Mouse (Mus musculus) lung, postnatal 4 days (tissue): Measurements from ENCODE around the gene Ccdc9.
A peak's percentile ranks its signal among the peaks of the same experiment; 100 is the strongest.
"Not testable (repeated sequence)": the region's sequence is repeated elsewhere in the genome, so short reads cannot be mapped to it uniquely, and the experiment has no call there.

Experiments
- DNase-seq, 2 experiments: peaks; one replicate each; pipeline ENCODE4 v3.0.0; 2021

Gene Ccdc9

DNA sequence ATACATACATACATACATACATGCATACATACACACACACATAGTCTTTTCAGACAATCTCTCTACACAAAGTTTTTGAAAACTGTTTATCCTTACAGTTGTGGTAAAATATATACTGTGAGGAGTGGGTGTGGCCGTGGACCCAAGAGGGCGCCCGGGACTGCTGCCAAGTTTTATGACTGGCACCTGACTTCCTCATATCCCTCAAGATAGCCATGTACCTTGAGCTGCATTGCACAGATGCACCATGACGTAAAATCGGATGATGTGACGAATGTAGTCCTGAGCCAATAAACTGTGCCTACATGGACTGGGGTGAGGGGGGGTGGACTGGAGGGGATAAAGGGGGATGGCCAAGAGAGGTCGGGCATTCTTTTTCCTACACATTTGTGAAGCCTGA lies 20.0 kb downstream of the Ccdc9 start:
- DNase-seq: not testable (repeated sequence)

DNA sequence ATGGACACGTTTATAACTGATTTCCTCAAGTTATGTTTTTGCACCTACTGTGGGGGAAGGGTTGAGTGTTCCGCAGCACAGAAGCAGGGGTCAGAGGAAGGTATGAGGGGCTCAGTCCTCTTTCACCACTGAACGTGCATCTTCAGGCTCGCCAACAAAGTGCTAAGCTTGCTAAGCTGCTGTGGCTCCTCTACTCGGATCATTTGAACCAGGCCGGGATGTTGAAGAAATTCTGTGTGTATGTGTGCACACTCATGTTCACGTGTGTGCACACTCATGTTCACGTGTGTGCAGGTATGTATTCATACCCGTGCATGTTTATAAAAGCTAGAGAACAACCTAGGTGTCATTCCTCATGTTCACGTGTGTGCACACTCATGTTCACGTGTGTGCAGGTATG lies 20.7 kb downstream of the Ccdc9 start:
- no peak for DNase-seq

DNA sequence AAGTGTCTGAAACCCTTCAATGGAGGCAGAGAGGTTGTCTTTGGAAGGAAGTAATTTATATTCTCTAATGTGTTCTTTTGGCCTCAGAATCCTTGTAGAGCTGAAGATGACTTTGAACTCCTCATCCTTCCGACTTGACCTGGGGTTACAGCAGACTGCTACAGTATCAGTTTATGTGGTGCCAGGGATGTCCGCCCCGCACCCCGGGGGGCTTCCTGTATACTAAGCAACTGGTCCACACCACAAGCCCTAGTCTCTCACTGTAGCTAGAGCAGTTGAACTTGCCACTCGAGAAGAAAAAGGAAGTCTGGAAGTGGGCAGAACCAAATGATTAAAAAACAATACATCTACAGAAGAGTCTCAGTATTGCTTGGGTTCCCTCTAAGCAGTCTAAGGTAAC lies 22.8 kb downstream of the Ccdc9 start:
- DNase-seq: no peak

DNA sequence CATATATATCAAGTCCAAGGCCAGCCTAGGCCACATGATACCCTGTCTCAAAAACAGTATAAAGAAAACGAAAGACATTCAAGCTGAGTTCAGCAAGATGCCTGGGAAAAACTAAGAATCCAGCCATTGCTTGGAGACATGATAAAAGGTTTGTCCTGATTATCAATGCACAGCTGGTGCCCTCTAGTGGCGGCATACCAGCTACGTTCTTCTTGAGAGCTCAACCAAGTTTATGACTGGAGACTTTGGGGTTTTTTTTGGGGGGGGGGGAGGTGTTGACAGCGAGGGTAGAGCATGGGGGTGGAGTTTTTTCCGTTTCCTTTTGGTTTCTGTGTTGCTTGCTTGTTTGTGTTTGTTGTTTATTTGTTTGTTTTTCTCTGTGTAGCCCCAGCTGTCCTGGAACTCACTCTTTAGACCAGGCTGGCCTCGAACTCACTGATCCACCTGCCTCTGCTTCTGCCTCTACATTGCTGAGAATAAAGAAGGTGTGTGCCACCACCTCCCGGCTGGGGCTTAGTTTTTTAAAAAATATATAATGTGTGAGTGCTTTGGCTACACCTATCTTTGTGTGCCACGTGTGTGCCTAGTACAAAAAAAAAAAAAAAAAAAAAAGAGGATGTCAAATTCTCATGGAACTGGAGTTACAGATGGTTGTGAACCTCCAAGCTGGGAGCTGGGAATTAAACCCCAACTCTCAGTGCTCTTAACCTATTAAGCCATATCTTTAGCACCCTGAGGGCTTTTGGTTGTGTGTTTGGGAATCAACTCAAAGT lies 23.4 kb downstream of the Ccdc9 start:
- peak; percentile 69 to 83 for DNase-seq

DNA sequence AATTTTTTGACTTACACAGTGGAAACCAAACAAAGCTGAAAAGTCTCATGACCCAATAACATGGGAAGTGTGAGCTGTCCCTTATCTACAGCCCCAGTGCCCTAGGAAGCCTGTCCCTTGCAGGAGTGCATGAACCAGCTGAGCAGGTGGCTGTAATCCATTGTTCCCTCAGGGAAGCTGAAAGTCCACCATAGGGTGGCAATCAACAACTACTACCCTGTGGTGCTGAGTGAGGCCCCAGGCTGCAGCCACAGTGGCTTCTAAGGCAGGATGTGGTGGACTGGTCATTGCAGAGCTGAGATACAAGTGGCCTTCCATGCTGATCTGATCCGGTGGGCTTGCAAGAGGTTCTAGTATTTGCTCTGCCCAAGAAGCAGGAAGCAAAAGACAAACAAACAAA lies 25.5 kb downstream of the Ccdc9 start:
- no peak for DNase-seq

DNA sequence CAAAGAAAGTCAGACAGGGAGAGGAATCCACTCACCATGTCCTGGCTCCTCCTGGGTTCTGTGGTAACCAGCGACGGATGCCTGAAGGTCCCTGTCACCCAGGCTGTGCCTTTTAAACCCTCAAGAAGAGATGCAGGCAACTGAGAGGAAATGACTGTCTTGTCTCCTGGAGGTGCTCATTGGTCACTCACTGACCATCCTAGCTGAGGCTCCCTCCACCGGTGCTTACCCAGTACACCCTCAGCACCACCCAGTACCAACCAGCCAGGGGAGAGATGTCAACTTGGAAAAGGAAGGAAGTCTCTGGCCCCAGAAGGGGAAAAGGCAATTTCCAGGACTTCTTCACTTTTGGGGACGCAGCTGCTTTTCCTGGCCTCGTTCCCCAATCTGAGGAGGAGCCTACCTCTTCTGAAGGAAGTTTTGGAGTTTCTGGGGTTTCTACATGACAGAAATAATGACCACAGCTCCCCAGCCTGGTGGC lies 27.4 kb downstream of the Ccdc9 start, which contains the start of gene C5ar1:
TSS of gene C5ar1 (minus strand) at position 431 of the 481 bp plus-strand sequence.
- no peak for DNase-seq

DNA sequence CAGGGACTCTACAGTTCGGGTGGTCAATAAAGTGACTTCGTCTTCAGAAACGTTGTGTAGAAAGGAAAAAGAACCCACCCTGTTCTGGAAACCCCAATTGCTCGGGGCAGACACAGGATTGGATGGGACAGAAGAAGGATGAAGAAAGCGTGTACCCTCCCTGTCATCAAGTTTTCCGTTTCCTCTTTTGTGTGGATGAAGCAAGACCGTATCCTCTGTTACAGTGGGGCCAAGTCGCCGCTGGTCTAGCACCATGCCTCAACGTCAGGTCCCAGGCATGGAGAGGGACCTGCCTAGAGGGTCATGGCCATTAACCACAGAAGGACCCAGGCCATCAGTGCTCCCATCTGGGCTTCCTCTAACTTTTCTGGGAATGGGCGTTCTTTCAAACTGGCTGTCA lies 28.8 kb downstream of the Ccdc9 start:
- DNase-seq: peak in 1 of 2 experiments; percentile 54

DNA sequence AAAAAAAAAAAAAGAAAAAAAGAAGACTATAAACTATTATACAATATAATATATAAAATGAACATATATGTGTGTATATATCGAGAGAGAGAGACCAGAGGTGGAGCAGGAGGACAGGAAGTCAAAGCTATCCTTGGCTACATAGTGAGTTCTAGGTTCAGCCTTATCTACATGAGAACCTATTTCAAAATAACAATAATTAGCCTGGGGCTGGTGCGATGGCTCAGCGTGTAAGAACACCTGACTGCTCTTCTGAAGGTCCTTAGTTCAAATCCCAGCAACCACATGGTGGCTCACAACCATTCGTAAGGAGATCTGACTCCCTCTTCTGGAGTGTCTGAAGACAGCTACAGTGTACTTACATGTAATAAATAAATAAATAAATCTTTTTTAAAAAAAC lies 30.6 kb downstream of the Ccdc9 start:
- DNase-seq: not testable (repeated sequence)

DNA sequence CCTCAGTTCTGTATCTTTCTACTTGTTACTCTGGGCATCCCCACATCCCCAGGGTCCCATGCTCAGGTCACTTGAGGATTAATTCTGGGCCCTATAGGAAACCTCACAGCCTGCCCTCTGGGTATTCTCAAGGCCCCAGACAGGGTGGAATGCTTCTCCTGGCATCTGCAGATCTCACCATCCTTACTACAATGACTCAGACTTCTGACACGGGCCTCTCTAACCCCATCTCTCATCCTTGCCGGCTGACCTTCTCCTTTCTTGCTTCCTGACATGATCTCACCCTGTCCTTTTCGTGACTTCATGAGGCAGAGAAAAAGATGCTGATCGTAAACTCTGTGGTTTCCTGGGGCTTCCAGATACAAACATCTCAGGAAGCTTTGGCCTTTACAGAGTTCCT lies 32.4 kb downstream of the Ccdc9 start:
- no peak for DNase-seq

DNA sequence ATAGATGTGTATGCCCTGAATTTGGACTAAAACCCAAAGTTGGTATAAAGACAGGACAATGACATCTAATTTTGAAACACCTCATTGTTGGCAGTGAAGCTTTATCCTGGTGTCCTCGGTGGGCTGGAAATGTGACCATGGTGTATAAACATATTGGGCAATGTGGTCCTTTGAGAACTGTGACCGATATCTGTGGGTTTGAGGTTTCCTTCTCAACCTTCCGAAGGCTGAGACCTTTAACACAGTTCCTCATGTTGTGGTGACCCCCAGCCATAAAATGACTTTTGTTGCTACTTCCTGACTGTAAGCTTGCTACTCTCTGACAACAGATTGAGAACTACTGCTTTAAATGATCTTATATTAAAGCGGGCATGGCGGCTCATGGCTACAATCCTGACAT lies 35.9 kb downstream of the Ccdc9 start:
- no peak for DNase-seq

DNA sequence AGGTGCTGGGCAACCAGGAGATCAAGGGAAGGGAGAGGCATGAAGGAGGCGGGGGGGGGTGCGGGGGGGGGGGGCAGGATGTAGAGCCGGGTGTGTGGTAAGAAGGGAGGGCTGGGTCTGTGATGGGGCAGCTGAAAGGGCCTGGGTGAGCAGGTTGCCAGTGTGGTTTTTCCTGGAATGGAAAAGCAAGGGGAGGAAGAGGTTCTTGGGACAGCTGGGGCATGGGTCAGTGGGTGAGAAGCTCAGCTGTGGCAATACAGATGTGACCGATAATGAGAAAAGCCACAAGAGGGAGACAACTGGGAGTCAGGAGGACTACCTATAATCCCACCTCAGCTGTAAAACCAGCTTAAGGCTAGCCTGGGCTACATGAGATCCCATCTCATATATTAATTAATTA lies 40.6 kb downstream of the Ccdc9 start:
- DNase-seq: no peak

DNA sequence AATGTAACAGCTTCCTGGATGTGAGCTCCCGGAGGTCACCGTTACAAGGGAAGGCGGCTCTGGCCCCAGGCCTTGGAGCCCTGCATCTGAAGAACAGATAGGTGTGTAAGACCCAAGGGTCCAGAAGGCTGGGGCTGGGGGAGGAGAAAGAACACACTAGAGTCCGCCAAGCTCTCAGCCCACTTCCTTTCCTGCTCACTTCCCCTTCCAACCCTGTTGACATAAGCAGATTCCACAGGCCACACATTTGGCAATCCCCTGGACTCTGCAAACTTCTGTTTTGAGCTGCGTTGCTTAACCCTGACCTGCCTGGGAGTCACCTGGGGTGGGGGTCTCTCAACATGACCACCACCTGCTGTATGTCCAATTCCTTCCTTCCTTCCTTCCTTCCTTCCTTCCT lies 42.5 kb downstream of the Ccdc9 start, which contains the start of gene C5ar2:
TSS of gene C5ar2 (minus strand) at position 88 of the 400 bp plus-strand sequence.
- peak; percentile 64 to 66 for DNase-seq

DNA sequence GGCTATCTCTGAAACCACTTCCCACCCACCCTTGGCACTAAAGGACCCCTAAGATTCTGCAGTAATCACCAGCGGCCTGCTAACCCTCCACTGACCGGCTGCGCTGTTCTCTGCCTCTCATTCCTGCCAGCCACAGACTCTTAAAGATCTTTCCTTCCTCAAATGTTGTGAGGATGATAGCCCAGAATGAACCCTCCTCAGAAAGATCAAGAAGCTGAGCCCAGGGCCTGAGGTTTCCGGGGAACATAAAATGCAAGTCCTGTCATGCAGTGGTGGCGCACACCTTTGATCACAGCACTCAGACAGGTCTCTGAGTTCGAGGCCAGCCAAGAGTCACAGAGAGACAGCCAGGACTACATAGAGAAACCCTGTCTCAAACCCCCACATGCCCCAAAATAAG lies 44.4 kb downstream of the Ccdc9 start:
- no peak for DNase-seq

DNA sequence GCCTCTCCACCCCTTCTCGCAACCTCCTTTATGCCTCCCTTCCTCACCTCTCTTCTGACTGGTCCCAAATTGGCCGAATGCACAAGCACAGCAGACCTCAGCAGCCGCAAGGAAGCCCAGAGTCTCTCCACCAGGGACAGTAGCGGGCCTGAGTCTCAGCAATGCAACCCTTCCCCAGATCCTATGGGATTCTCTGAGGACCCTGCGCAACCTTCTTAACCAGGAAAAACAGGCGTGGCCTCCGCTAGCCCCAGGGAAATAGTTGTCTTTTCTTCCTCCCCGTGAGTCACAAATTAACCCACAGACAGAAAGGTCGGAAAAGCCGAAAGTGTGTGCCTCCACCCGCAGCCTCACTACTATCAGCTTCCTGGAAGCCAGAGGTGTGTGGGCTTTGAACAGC lies 44.8 kb downstream of the Ccdc9 start:
- no peak for DNase-seq

DNA sequence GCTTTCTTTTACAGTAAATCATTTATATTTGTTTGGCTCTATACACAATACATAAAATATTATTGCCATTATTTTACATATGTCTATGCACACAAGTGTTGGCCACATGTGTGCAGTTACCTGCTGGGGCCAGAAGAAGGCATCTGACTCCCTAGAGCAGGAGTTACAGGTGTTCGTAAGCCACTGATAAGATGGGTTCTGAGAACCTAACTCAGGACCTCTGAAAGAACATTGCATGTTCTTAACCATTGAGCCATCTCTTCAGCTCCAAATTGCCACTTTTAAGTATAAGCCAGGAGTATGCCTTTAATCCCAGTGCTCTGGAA lies 45.7 kb downstream of the Ccdc9 start:
- DNase-seq: no peak

DNA sequence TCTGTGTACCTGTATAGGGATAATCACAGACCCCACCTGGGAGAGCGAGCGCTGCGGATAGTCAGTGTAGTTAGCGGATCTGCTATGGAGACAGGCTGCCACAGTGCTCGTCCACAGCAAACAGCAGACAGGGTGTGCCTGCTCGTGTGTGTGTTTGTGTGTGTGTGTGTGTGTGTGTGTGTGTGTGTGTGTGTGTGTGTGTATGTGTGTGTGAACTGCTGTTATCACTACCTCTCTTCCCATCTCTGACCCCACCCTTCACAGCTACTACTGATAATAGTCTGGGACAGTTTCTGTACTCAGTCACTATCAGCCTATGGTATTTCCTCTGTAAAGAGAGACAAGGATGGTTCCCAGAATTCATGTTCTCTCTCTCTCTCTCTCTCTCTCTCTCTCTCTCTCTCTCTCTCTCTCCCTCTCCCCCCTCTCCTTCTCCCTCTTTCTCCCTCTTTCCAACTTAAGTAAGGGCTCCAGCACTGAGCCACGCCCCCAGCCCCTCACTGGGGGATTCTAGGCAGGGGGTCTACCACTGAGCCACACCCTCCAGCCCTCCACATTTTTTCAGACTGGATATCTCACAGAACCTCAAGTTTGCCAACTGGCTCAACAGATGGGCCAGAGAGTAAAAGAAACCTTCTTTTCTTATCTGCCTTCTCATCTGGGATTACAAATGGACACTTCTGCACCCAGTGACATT lies 46.2 kb downstream of the Ccdc9 start:
- no peak for DNase-seq

DNA sequence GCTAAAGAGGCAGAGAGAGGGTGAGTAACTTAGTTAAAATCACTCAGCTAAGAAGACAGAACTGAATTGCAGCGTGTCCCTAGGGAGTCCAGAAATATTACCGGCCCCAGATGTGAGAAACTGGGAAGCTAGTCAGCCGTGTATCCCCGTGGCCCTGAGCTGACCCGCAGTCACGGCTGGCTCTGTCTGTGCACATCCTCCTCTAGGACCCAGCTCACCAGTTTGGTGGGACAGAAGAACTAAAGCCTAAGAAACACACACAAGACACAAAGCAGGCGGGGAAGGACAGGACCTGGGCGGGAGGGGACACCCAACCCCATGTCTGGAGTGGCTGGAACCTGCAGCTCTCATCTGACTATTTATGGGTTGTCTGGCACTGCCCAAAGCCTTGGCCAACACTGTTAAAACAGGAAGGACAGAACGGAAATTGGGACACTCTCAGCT lies 47.0 kb downstream of the Ccdc9 start:
- DNase-seq: peak; percentile 65 to 73

DNA sequence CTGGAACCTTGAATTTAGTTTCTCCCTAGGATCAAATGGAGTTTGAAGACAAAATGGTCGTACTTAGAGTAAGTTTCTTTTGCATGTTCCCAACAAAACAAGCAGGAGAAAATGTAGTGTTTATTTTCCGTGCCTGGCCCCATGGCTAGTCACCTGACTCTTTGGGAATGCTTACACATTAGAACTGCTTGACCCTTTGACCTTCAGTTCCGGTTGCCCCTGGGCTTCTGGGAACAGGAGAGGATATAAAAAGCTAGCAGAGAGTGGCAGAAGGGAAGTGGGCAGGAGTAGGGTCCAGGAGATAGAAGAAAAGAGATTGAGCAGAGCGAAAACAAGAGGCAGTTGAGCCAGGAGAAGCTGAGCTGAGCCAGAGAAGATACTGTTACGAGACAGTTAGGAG lies 56.7 kb downstream of the Ccdc9 start:
- no peak for DNase-seq
